Mouse (Mus musculus) layer of hippocampus, adult 9-10 months (tissue): Measurements from ENCODE around the gene Anks1.
"Not testable (repeated sequence)": the region's sequence is repeated elsewhere in the genome, so short reads cannot be mapped to it uniquely, and the experiment has no call there.

Experiments
- DNase-seq: peaks from one replicate; pipeline ENCODE4 v3.0.0; 2022; ENCODE audit warnings: low spot score

The Anks1 gene

GRCm38 (mm10) chr17:27966508-27967021 is 57.5 kb downstream of the Anks1 start:
- no peak for DNase-seq

GRCm38 (mm10) chr17:27967529-27967928 is 58.4 kb downstream of the Anks1 start:
- DNase-seq, result no peak

- no peak for DNase-seq
Measured at GRCm38 (mm10) chr17:27968033-27968750, 59.1 kb downstream of the Anks1 start.

GRCm38 (mm10) chr17:27968903-27969302 is 59.8 kb downstream of the Anks1 start:
- DNase-seq, result no peak

- no peak for DNase-seq
Measured at GRCm38 (mm10) chr17:27969365-27969764, 60.3 kb downstream of the Anks1 start.

- no peak for DNase-seq
Measured at GRCm38 (mm10) chr17:27969896-27970295, 60.8 kb downstream of the Anks1 start.

- no peak for DNase-seq
Measured at GRCm38 (mm10) chr17:27970305-27970704, 61.2 kb downstream of the Anks1 start.

- DNase-seq, result no peak
Measured at GRCm38 (mm10) chr17:27971496-27971895, 62.4 kb downstream of the Anks1 start.

- DNase-seq, result no peak
Measured at GRCm38 (mm10) chr17:27973337-27973736, 64.2 kb downstream of the Anks1 start.

GRCm38 (mm10) chr17:27976266-27976665 is 67.2 kb downstream of the Anks1 start:
- DNase-seq, result no peak

- no peak for DNase-seq
Measured at GRCm38 (mm10) chr17:27977008-27977636, 68.0 kb downstream of the Anks1 start.

- no peak for DNase-seq
Measured at GRCm38 (mm10) chr17:27980391-27980955, 71.4 kb downstream of the Anks1 start.

GRCm38 (mm10) chr17:27981451-27982069 is 72.5 kb downstream of the Anks1 start:
- DNase-seq, result no peak

- not testable (repeated sequence) for DNase-seq
Measured at GRCm38 (mm10) chr17:27982070-27982457, 73.0 kb downstream of the Anks1 start.

- DNase-seq, result no peak
Measured at GRCm38 (mm10) chr17:27982712-27983266, 73.7 kb downstream of the Anks1 start.

GRCm38 (mm10) chr17:27984421-27984820 is 75.3 kb downstream of the Anks1 start:
- no peak for DNase-seq

- no peak for DNase-seq
Measured at GRCm38 (mm10) chr17:27986106-27986505, 77.0 kb downstream of the Anks1 start.

GRCm38 (mm10) chr17:27989807-27990542 is 80.9 kb downstream of the Anks1 start:
- peak; percentile 78 for DNase-seq

GRCm38 (mm10) chr17:27994001-27994944 is 85.2 kb downstream of the Anks1 start:
- DNase-seq, result no peak

GRCm38 (mm10) chr17:27996320-27996719 is 87.2 kb downstream of the Anks1 start:
- no peak for DNase-seq

GRCm38 (mm10) chr17:27997212-27997611 is 88.1 kb downstream of the Anks1 start:
- DNase-seq, result no peak
